In the genomic region with DNA sequence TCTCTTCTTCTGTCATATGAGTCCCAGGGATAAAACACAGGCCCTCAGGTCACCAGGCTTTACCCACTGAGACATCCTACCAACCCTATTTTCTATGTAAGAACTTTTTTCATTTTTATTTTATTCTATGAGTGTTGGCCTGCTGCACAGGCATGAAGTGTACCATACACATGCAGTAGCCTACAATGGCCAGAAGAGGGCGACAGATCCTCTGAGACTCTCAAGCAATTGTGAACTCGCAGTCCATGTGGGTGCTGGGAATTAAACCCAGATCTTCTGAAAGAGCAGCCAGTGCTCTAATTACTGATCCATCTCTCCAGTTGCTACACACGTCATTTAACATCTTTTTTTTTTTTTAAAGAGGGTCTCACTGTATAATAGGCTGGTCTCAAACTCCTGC, we compare ENCODE assay signal across 9 mouse cellular contexts. TPM values are rescaled to one million over a fixed set of nuclear protein-coding genes. Genes with fewer than 3 reads are reported as not detected.
A peak's percentile ranks its signal among the peaks of the same experiment; 100 is the strongest.
DNase-seq lines count a peak whose midpoint lies in the region; ATAC-seq and TF ChIP-seq lines count a peak whose summit lies in the region.
"Had no signal": no experiment of that assay in that cellular context is flagged by ENCODE, and none has a peak within 500 bp of the region (broad histone marks: within the 10 kb centered on the region; RNA-seq: fewer than 3 reads in every experiment).

No protein-coding gene starts in this region.

- H3K9ac ChIP-seq in lung, embryonic 14.5 days, result no peak overlapping the region
- H3K9ac ChIP-seq in stomach, postnatal 0 days (ENCODE audit: low read length), result no peak overlapping the region
- H3K9ac ChIP-seq: midbrain, embryonic 12.5 days had no signal

- TF ChIP-seq EP300 in stomach, postnatal 0 days (optimal IDR thresholded peaks at IDR 0.05), result no peak

- no peaks in the 10 kb centered on the region for H3K27me3 ChIP-seq in lung, embryonic 14.5 days (ENCODE audit: insufficient read depth, low read length)
- no peaks in the 10 kb centered on the region for H3K27me3 ChIP-seq in stomach, postnatal 0 days (ENCODE audit: control insufficient read depth, insufficient read depth, low read length)

- DNase-seq in cerebellum, postnatal 10 days, result peak; percentile 28 to 39
- DNase-seq in cerebellum, adult 8-10 months, result no peak
- peak; percentile 36 for DNase-seq in lung, embryonic 14.5 days
- no peak for DNase-seq in lung, adult 18-20 months
- DNase-seq in brain, adult 2 months (ENCODE audit: low read depth, low spot score), result peak; percentile 25
- no peak for DNase-seq in stomach, postnatal 0 days (ENCODE audit: low spot score)
- DNase-seq in cerebellum, adult 11 months, result no peak
- DNase-seq in ovary, postnatal 14 days (ENCODE audit: low spot score), result no peak

- H3K4me2 ChIP-seq in lung, embryonic 14.5 days, result no peak overlapping the region
- H3K4me2 ChIP-seq in stomach, postnatal 0 days (replicated peaks; ENCODE audit: low read depth), result no peak overlapping the region
- H3K4me2 ChIP-seq: midbrain, embryonic 12.5 days had no signal

- H3K9me3 ChIP-seq in lung, embryonic 14.5 days (ENCODE audit: low read depth, low read length), result no peaks in the 10 kb centered on the region
- H3K9me3 ChIP-seq in stomach, postnatal 0 days (ENCODE audit: control insufficient read depth, low read length), result 0 out of 2 replicates have a peak, but pooled peaks cover 3% of the 10 kb centered on the region

- H3K27ac ChIP-seq in lung, embryonic 14.5 days (ENCODE audit: low read depth), result no peak overlapping the region
- H3K27ac ChIP-seq in stomach, postnatal 0 days (replicated peaks), result no peak overlapping the region
- H3K27ac ChIP-seq: midbrain, embryonic 12.5 days had no signal

- TF ChIP-seq CTCF in lung, embryonic 14.5 days (IDR thresholded peaks at IDR 0.05; ENCODE audit: low read depth), result peak; percentile 63
- peak; percentile 72 for TF ChIP-seq CTCF in stomach, postnatal 0 days (IDR thresholded peaks at IDR 0.05; ENCODE audit: low read depth)

- no peak for ATAC-seq in lung, embryonic 14.5 days (ENCODE audit: insufficient read depth)
- ATAC-seq in stomach, postnatal 0 days (ENCODE audit: low FRiP score, low TSS enrichment), result no peak

- WGBS in lung, embryonic 14.5 days, result 51% methylated on average over 3 of the region's 3 CpGs
- WGBS in stomach, postnatal 0 days, result 60% methylated on average over 3 of the region's 3 CpGs

- H3K4me3 ChIP-seq in lung, embryonic 14.5 days (ENCODE audit: low read depth, low read length), result no peak overlapping the region
- no peak overlapping the region for H3K4me3 ChIP-seq in stomach, postnatal 0 days (ENCODE audit: low read depth, low read length)
- H3K4me3 ChIP-seq: midbrain, embryonic 12.5 days had no signal

- peaks cover 18% of the 10 kb centered on the region for H3K36me3 ChIP-seq in lung, embryonic 14.5 days (ENCODE audit: insufficient read depth)
- peaks cover 1% of the 10 kb centered on the region; the same call in 1 of the 2 replicates for H3K36me3 ChIP-seq in stomach, postnatal 0 days (ENCODE audit: control insufficient read depth, insufficient read depth, low read length)

- H3K4me1 ChIP-seq in lung, embryonic 14.5 days (ENCODE audit: insufficient read depth), result peaks cover 8% of the 10 kb centered on the region; the same call in 1 of the 2 replicates
- H3K4me1 ChIP-seq in stomach, postnatal 0 days (replicated peaks; ENCODE audit: control insufficient read depth, insufficient read depth), result no peaks in the 10 kb centered on the region; the same call in 1 of the 2 replicates

RNA-seq across cellular contexts. Expression of gene Rnf215, which starts 1.6 kb away (rescaled TPM):
- 32.6 and 33.0 TPM in 2 replicates for polyA plus RNA-seq in lung, embryonic 14.5 days (2014; fragmentation: Nextera tagmentation; extraction: Ambion mirVana)
- 19.6 and 23.2 TPM in 2 replicates for polyA plus RNA-seq in stomach, postnatal 0 days (2015; fragmentation: Nextera tagmentation; extraction: Ambion mirVana)

RNA-seq across cellular contexts. Expression of gene Sec14l2, which starts 10.2 kb away (rescaled TPM):
- polyA plus RNA-seq in lung, embryonic 14.5 days (2014; fragmentation: Nextera tagmentation; extraction: Ambion mirVana), result 1.5 and 1.9 TPM in 2 replicates
- 0.95 and 1.5 TPM in 2 replicates for polyA plus RNA-seq in stomach, postnatal 0 days (2015; fragmentation: Nextera tagmentation; extraction: Ambion mirVana)

RNA-seq across cellular contexts. Expression of gene Ccdc157, which starts 26.6 kb away (rescaled TPM):
- 5.3 and 6.6 TPM in 2 replicates for polyA plus RNA-seq in lung, embryonic 14.5 days (2014; fragmentation: Nextera tagmentation; extraction: Ambion mirVana)
- polyA plus RNA-seq in stomach, postnatal 0 days (2015; fragmentation: Nextera tagmentation; extraction: Ambion mirVana), result 2.1 and 2.2 TPM in 2 replicates

RNA-seq across cellular contexts. Expression of gene Sf3a1, which starts 26.7 kb away (rescaled TPM):
- 64.1 and 68.7 TPM in 2 replicates for polyA plus RNA-seq in lung, embryonic 14.5 days (2014; fragmentation: Nextera tagmentation; extraction: Ambion mirVana)
- 16.0 and 16.5 TPM in 2 replicates for polyA plus RNA-seq in stomach, postnatal 0 days (2015; fragmentation: Nextera tagmentation; extraction: Ambion mirVana)

RNA-seq across cellular contexts. Expression of gene Mtfp1, which starts 38.2 kb away (rescaled TPM):
- polyA plus RNA-seq in lung, embryonic 14.5 days (2014; fragmentation: Nextera tagmentation; extraction: Ambion mirVana), result 8.6 and 10.8 TPM in 2 replicates
- polyA plus RNA-seq in stomach, postnatal 0 days (2015; fragmentation: Nextera tagmentation; extraction: Ambion mirVana), result 19.0 and 19.1 TPM in 2 replicates

Comparison
In these comparisons a context has a peak if more than half of its experiments do, and no peak if none do; other contexts are left out.
1. DNase-seq: peak in cerebellum, postnatal 10 days (2 of 2), lung, embryonic 14.5 days (single experiment) and brain, adult 2 months (single experiment); none in cerebellum, adult 8-10 months (single experiment), lung, adult 18-20 months (0 of 2), stomach, postnatal 0 days (single experiment), cerebellum, adult 11 months (single experiment) and ovary, postnatal 14 days (single experiment).